In genomic region chr10:76584138-76584537, GRCm38 (mm10) we compare ENCODE assay signal across 12 mouse cellular contexts. TPM values are rescaled to one million over a fixed set of nuclear protein-coding genes. Genes with fewer than 3 reads are reported as not detected.
DNase-seq lines count a peak whose midpoint lies in the region; ATAC-seq lines count a peak whose summit lies in the region.
"Had no signal": no experiment of that assay in that cellular context is flagged by ENCODE, and none has a peak within 500 bp of the region (broad histone marks: within the 10 kb centered on the region; RNA-seq: fewer than 3 reads in every experiment).

No protein-coding gene starts in this region.

- H3K4me1 ChIP-seq in heart, embryonic 12.5 days (replicated peaks) = peaks cover 34% of the 10 kb centered on the region
- peaks cover 7% of the 10 kb centered on the region for H3K4me1 ChIP-seq in midbrain, embryonic 10.5 days
- no peaks in the 10 kb centered on the region for H3K4me1 ChIP-seq in midbrain, embryonic 11.5 days (ENCODE audit: control insufficient read depth, insufficient read depth, low read length)
- no peaks in the 10 kb centered on the region for H3K4me1 ChIP-seq in limb, embryonic 11.5 days (ENCODE audit: control insufficient read depth, insufficient read depth, low read length)
- no peaks in the 10 kb centered on the region for H3K4me1 ChIP-seq in stomach, embryonic 16.5 days (ENCODE audit: control insufficient read depth, insufficient read depth, low read length)

- H3K9me3 ChIP-seq in heart, embryonic 12.5 days (replicated peaks) = no peaks in the 10 kb centered on the region
- no peaks in the 10 kb centered on the region for H3K9me3 ChIP-seq in midbrain, embryonic 10.5 days (replicated peaks)
- H3K9me3 ChIP-seq in midbrain, embryonic 11.5 days (ENCODE audit: control insufficient read depth, low read length) = no peaks in the 10 kb centered on the region
- H3K9me3 ChIP-seq in limb, embryonic 11.5 days (ENCODE audit: control insufficient read depth, low read length) = no peaks in the 10 kb centered on the region
- H3K9me3 ChIP-seq in stomach, embryonic 16.5 days (replicated peaks; ENCODE audit: control insufficient read depth, low read length) = no peaks in the 10 kb centered on the region

- no peak for DNase-seq in heart, adult 8-10 months (ENCODE audit: low spot score)
- no peak for DNase-seq in midbrain, embryonic 10.5 days (ENCODE audit: low spot score)
- DNase-seq in midbrain, embryonic 11.5 days (ENCODE audit: low spot score, missing footprints) = no peak
- no peak for DNase-seq in limb, embryonic 11.5 days (ENCODE audit: low spot score)
- DNase-seq in left cerebral cortex, postnatal 4 days = no peak
- DNase-seq: layer of hippocampus, postnatal 36 days; thymus, postnatal 14 days had no signal

- no peaks in the 10 kb centered on the region for H3K27me3 ChIP-seq in heart, embryonic 12.5 days (replicated peaks)
- peaks cover 19% of the 10 kb centered on the region for H3K27me3 ChIP-seq in midbrain, embryonic 10.5 days (ENCODE audit: low read depth, poor library complexity, severe bottlenecking)
- no peaks in the 10 kb centered on the region; the same call in 1 of the 2 replicates for H3K27me3 ChIP-seq in midbrain, embryonic 11.5 days (ENCODE audit: control insufficient read depth, insufficient read depth, low read length)
- no peaks in the 10 kb centered on the region for H3K27me3 ChIP-seq in limb, embryonic 11.5 days (ENCODE audit: control insufficient read depth, insufficient read depth, low read length)
- no peaks in the 10 kb centered on the region for H3K27me3 ChIP-seq in stomach, embryonic 16.5 days (ENCODE audit: control insufficient read depth, insufficient read depth, low read length)

- peak; percentile 65 for ATAC-seq in heart, embryonic 12.5 days (ENCODE audit: insufficient number of reproducible peaks, low FRiP score)
- no peak for ATAC-seq in midbrain, embryonic 11.5 days (ENCODE audit: low FRiP score)
- ATAC-seq in limb, embryonic 11.5 days (ENCODE audit: insufficient number of reproducible peaks, low FRiP score, low TSS enrichment, low read depth) = no peak
- no peak for ATAC-seq in stomach, embryonic 16.5 days (ENCODE audit: insufficient read depth, low FRiP score)
- no peak for ATAC-seq in inflammation-experienced regulatory T-cells, adult 6 months

- intact Hi-C loops in left cerebral cortex, postnatal 4 days (cut with DNase I) = no loop called here

- peak overlapping the region; percentile 51 for H3K4me2 ChIP-seq in heart, embryonic 12.5 days
- H3K4me2 ChIP-seq in midbrain, embryonic 11.5 days = no peak overlapping the region
- H3K4me2 ChIP-seq in limb, embryonic 11.5 days (ENCODE audit: low read depth, severe bottlenecking) = peak overlapping the region; percentile 37
- peak overlapping the region; percentile 34; the same call in 1 of the 2 replicates for H3K4me2 ChIP-seq in stomach, embryonic 16.5 days (ENCODE audit: low read depth, low read length)

- H3K4me3 ChIP-seq in heart, embryonic 12.5 days = peak overlapping the region; percentile 26
- peak overlapping the region; percentile 22; the same call in 1 of the 2 replicates for H3K4me3 ChIP-seq in midbrain, embryonic 10.5 days
- H3K4me3 ChIP-seq in midbrain, embryonic 11.5 days (ENCODE audit: low read depth, low read length) = no peak overlapping the region
- H3K4me3 ChIP-seq in limb, embryonic 11.5 days (ENCODE audit: low read depth, low read length) = peak overlapping the region; percentile 8; the same call in 1 of the 2 replicates
- no peak overlapping the region for H3K4me3 ChIP-seq in stomach, embryonic 16.5 days (replicated peaks; ENCODE audit: low read length)

- H3K27ac ChIP-seq in heart, embryonic 12.5 days (ENCODE audit: poor library complexity, severe bottlenecking) = peak overlapping the region; percentile 46
- H3K27ac ChIP-seq in midbrain, embryonic 10.5 days (replicated peaks) = no peak overlapping the region
- no peak overlapping the region for H3K27ac ChIP-seq in midbrain, embryonic 11.5 days (ENCODE audit: low read depth, low read length)
- H3K27ac ChIP-seq in limb, embryonic 11.5 days (replicated peaks; ENCODE audit: low read depth, low read length) = no peak overlapping the region
- no peak overlapping the region for H3K27ac ChIP-seq in stomach, embryonic 16.5 days (ENCODE audit: low read length)

- H3K36me3 ChIP-seq in heart, embryonic 12.5 days = no peaks in the 10 kb centered on the region
- no peaks in the 10 kb centered on the region for H3K36me3 ChIP-seq in midbrain, embryonic 10.5 days
- no peaks in the 10 kb centered on the region for H3K36me3 ChIP-seq in midbrain, embryonic 11.5 days (ENCODE audit: control insufficient read depth, insufficient read depth, low read length)
- no peaks in the 10 kb centered on the region for H3K36me3 ChIP-seq in limb, embryonic 11.5 days (ENCODE audit: control insufficient read depth, insufficient read depth, low read length)
- H3K36me3 ChIP-seq in stomach, embryonic 16.5 days (ENCODE audit: control insufficient read depth, insufficient read depth, low read length) = no peaks in the 10 kb centered on the region

- 16% methylated on average over 10 of the region's 10 CpGs for WGBS in heart, embryonic 12.5 days
- WGBS in midbrain, embryonic 10.5 days = 10% methylated on average over 10 of the region's 10 CpGs
- WGBS in midbrain, embryonic 11.5 days = 12% methylated on average over 10 of the region's 10 CpGs
- WGBS in limb, embryonic 11.5 days = 14% methylated on average over 10 of the region's 10 CpGs
- 15% methylated on average over 10 of the region's 10 CpGs for WGBS in stomach, embryonic 16.5 days

- peak overlapping the region; percentile 48 for H3K9ac ChIP-seq in heart, embryonic 12.5 days
- H3K9ac ChIP-seq in midbrain, embryonic 11.5 days (ENCODE audit: low read length) = no peak overlapping the region; the same call in 1 of the 2 replicates
- no peak overlapping the region for H3K9ac ChIP-seq in limb, embryonic 11.5 days (ENCODE audit: low read length)
- no peak overlapping the region for H3K9ac ChIP-seq in stomach, embryonic 16.5 days (ENCODE audit: low read length)

RNA-seq across cellular contexts. Expression of gene Ftcd, which starts 8.7 kb away (rescaled TPM):
- 3.2 and 3.5 TPM in 2 replicates for polyA plus RNA-seq in heart, embryonic 12.5 days (2016; fragmentation: Nextera tagmentation; extraction: Ambion mirVana)
- total RNA-seq in heart, adult 8-10 months (2022) = not detected
- polyA plus RNA-seq in midbrain, embryonic 10.5 days (2016; fragmentation: Nextera tagmentation; extraction: Ambion mirVana) = 0.04 TPM in 1 of 2 replicates, not detected in the other
- polyA plus RNA-seq in midbrain, embryonic 11.5 days (2014; fragmentation: Nextera tagmentation; extraction: Ambion mirVana) = not detected in 2 replicates
- not detected in 2 replicates for polyA plus RNA-seq in limb, embryonic 11.5 days (2014; fragmentation: Nextera tagmentation; extraction: Ambion mirVana)
- 1.8 and 2.4 TPM in 2 replicates for polyA plus RNA-seq in stomach, embryonic 16.5 days (2015; fragmentation: Nextera tagmentation; extraction: Ambion mirVana)
- not detected for polyA plus RNA-seq in inflammation-experienced regulatory T-cells, adult 6 months (2017; shearing (Covaris generic))
- not detected for total RNA-seq in left cerebral cortex, postnatal 4 days (2021)
- total RNA-seq: layer of hippocampus, postnatal 36 days had no signal
- polyA plus RNA-seq: C2C12 had no signal

RNA-seq across cellular contexts. Expression of gene Spatc1l, which starts 22.1 kb away (rescaled TPM):
- not detected in 2 replicates for polyA plus RNA-seq in heart, embryonic 12.5 days (2016; fragmentation: Nextera tagmentation; extraction: Ambion mirVana)
- total RNA-seq in heart, adult 8-10 months (2022) = not detected
- polyA plus RNA-seq in midbrain, embryonic 10.5 days (2016; fragmentation: Nextera tagmentation; extraction: Ambion mirVana) = 0.12 TPM in 1 of 2 replicates, not detected in the other
- polyA plus RNA-seq in midbrain, embryonic 11.5 days (2014; fragmentation: Nextera tagmentation; extraction: Ambion mirVana) = not detected in 2 replicates
- polyA plus RNA-seq in limb, embryonic 11.5 days (2014; fragmentation: Nextera tagmentation; extraction: Ambion mirVana) = not detected in 2 replicates
- polyA plus RNA-seq in stomach, embryonic 16.5 days (2015; fragmentation: Nextera tagmentation; extraction: Ambion mirVana) = 0.21 TPM in 1 of 2 replicates, not detected in the other
- polyA plus RNA-seq in inflammation-experienced regulatory T-cells, adult 6 months (2017; shearing (Covaris generic)) = not detected
- not detected for total RNA-seq in left cerebral cortex, postnatal 4 days (2021)
- total RNA-seq: gastrocnemius, postnatal 4 days; layer of hippocampus, postnatal 36 days had no signal

RNA-seq across cellular contexts. Expression of gene Col6a2, which starts 39.3 kb away (rescaled TPM):
- 37.9 and 38.0 TPM in 2 replicates for polyA plus RNA-seq in heart, embryonic 12.5 days (2016; fragmentation: Nextera tagmentation; extraction: Ambion mirVana)
- total RNA-seq in heart, adult 8-10 months (2022) = 10 to 100 TPM; 27.7 to 45.4 (median 40.4) TPM
- 8.6 and 13.8 TPM in 2 replicates for polyA plus RNA-seq in midbrain, embryonic 10.5 days (2016; fragmentation: Nextera tagmentation; extraction: Ambion mirVana)
- polyA plus RNA-seq in midbrain, embryonic 11.5 days (2014; fragmentation: Nextera tagmentation; extraction: Ambion mirVana) = 10.7 and 10.8 TPM in 2 replicates
- polyA plus RNA-seq in limb, embryonic 11.5 days (2014; fragmentation: Nextera tagmentation; extraction: Ambion mirVana) = 10.1 and 10.3 TPM in 2 replicates
- polyA plus RNA-seq in stomach, embryonic 16.5 days (2015; fragmentation: Nextera tagmentation; extraction: Ambion mirVana) = 263 and 287 TPM in 2 replicates
- polyA plus RNA-seq in inflammation-experienced regulatory T-cells, adult 6 months (2017; shearing (Covaris generic)) = not detected
- 10 to 100 TPM; 16.7 to 17.4 TPM for total RNA-seq in left cerebral cortex, postnatal 4 days (2021)

RNA-seq across cellular contexts. Expression of gene Lss, which starts 52.8 kb away (rescaled TPM):
- 12.6 and 13.3 TPM in 2 replicates for polyA plus RNA-seq in heart, embryonic 12.5 days (2016; fragmentation: Nextera tagmentation; extraction: Ambion mirVana)
- total RNA-seq in heart, adult 8-10 months (2022) = 1 to 10 TPM; 4.9 to 9.2 (median 7.7) TPM
- polyA plus RNA-seq in midbrain, embryonic 10.5 days (2016; fragmentation: Nextera tagmentation; extraction: Ambion mirVana) = 56.7 and 72.4 TPM in 2 replicates
- polyA plus RNA-seq in midbrain, embryonic 11.5 days (2014; fragmentation: Nextera tagmentation; extraction: Ambion mirVana) = 43.7 and 47.4 TPM in 2 replicates
- 32.8 and 38.4 TPM in 2 replicates for polyA plus RNA-seq in limb, embryonic 11.5 days (2014; fragmentation: Nextera tagmentation; extraction: Ambion mirVana)
- 48.6 and 49.1 TPM in 2 replicates for polyA plus RNA-seq in stomach, embryonic 16.5 days (2015; fragmentation: Nextera tagmentation; extraction: Ambion mirVana)
- polyA plus RNA-seq in inflammation-experienced regulatory T-cells, adult 6 months (2017; shearing (Covaris generic)) = 10 to 100 TPM in 2 of 3 experiments, 1 to 10 TPM in 1; 9.7 to 17.3 (median 12.5) TPM
- total RNA-seq in left cerebral cortex, postnatal 4 days (2021) = 100 to 1,000 TPM in 1 of 2 experiments, 10 to 100 TPM in 1; 97.2 to 103 TPM

Comparison
In these comparisons a context has a peak if more than half of its experiments do, and no peak if none do; other contexts are left out.
1. H3K4me3 ChIP-seq: peak in heart, embryonic 12.5 days (single experiment), midbrain, embryonic 10.5 days (single experiment) and limb, embryonic 11.5 days (single experiment); none in midbrain, embryonic 11.5 days (single experiment) and stomach, embryonic 16.5 days (single experiment).